Comparison of ENCODE assay signal across 8 mouse cellular contexts in genomic region chr14:62838336-62838735, GRCm38 (mm10). TPM values are rescaled to one million over a fixed set of nuclear protein-coding genes. Genes with fewer than 3 reads are reported as not detected.
DNase-seq lines count a peak whose midpoint lies in the region; ATAC-seq and TF ChIP-seq lines count a peak whose summit lies in the region.

No protein-coding gene starts in this region.

- peak overlapping the region; percentile 89 for H3K9ac ChIP-seq in ES-E14 (ENCODE audit: insufficient read depth, low read depth, low read length, poor library complexity, severe bottlenecking)
- peak overlapping the region; percentile 82 for H3K9ac ChIP-seq in hindbrain, embryonic 12.5 days
- H3K9ac ChIP-seq in lung, embryonic 16.5 days (ENCODE audit: low read length), result peak overlapping the region; percentile 82

- 12% methylated on average over 9 of the region's 9 CpGs for WGBS in hindbrain, embryonic 12.5 days
- WGBS in lung, embryonic 16.5 days, result 5% methylated on average over 9 of the region's 9 CpGs

- DNase-seq in ES-E14 (ENCODE audit: low read depth, low spot score), result no peak
- no peak for DNase-seq in gastrocnemius, postnatal 25 days
- no peak for DNase-seq in cerebellum, adult 11-12 months
- no peak for DNase-seq in cerebellum, postnatal 25 days
- DNase-seq in cerebellum, adult 18-20 months, result no peak

- H3K9me3 ChIP-seq in ES-E14 (ENCODE audit: control insufficient read depth, insufficient read depth, low read depth, low read length), result no peaks in the 10 kb centered on the region
- H3K9me3 ChIP-seq in hindbrain, embryonic 12.5 days (replicated peaks), result no peaks in the 10 kb centered on the region
- no peaks in the 10 kb centered on the region for H3K9me3 ChIP-seq in lung, embryonic 16.5 days (ENCODE audit: control insufficient read depth, low read length)

- no peaks in the 10 kb centered on the region for H3K4me1 ChIP-seq in ES-E14 (ENCODE audit: control insufficient read depth in 2 of 2, insufficient read depth in 2 of 2, low read length in 2 of 2, poor library complexity in 1 of 2)
- H3K4me1 ChIP-seq in cortical plate, adult 2 months (ENCODE audit: control insufficient read depth, insufficient read depth, low read length), result 0 out of 2 replicates have a peak, but pooled peaks cover 2% of the 10 kb centered on the region
- H3K4me1 ChIP-seq in hindbrain, embryonic 12.5 days, result peaks cover 25% of the 10 kb centered on the region
- H3K4me1 ChIP-seq in lung, embryonic 16.5 days (replicated peaks; ENCODE audit: control insufficient read depth, insufficient read depth, low read length), result peaks cover 4% of the 10 kb centered on the region; the same call in 1 of the 2 replicates

- TF ChIP-seq POLR2A in cortical plate, adult 2 months (IDR thresholded peaks at IDR 0.05; ENCODE audit: extremely low read depth, insufficient read depth, low read length), result no peak

- H3K27ac ChIP-seq in ES-E14 (ENCODE audit: insufficient read depth, low read depth, low read length, poor library complexity, severe bottlenecking), result no peak overlapping the region
- H3K27ac ChIP-seq in cortical plate, adult 2 months (ENCODE audit: insufficient read depth, low read length), result peak overlapping the region; percentile 47; the same call in 1 of the 2 replicates
- peak overlapping the region; percentile 89; the same call in 1 of the 2 replicates for H3K27ac ChIP-seq in hindbrain, embryonic 12.5 days
- H3K27ac ChIP-seq in lung, embryonic 16.5 days (ENCODE audit: low read length), result peak overlapping the region; percentile 71

- H3K27me3 ChIP-seq in hindbrain, embryonic 12.5 days, result no peaks in the 10 kb centered on the region
- no peaks in the 10 kb centered on the region for H3K27me3 ChIP-seq in lung, embryonic 16.5 days (ENCODE audit: control insufficient read depth, insufficient read depth, low read depth, low read length)

- H3K4me3 ChIP-seq in ES-E14 (ENCODE audit: insufficient read depth in 1 of 2, low read depth in 1 of 2, low read length in 2 of 2, poor library complexity in 1 of 2, severe bottlenecking in 1 of 2), result peak overlapping the region; percentile 81 to 83
- H3K4me3 ChIP-seq in cortical plate, adult 2 months (ENCODE audit: insufficient read depth, low read length), result peak overlapping the region; percentile 94
- peak overlapping the region; percentile 86 for H3K4me3 ChIP-seq in hindbrain, embryonic 12.5 days
- peak overlapping the region; percentile 91 for H3K4me3 ChIP-seq in lung, embryonic 16.5 days (ENCODE audit: low read length)

- ATAC-seq in hindbrain, embryonic 12.5 days (ENCODE audit: low FRiP score), result no peak
- no peak for ATAC-seq in lung, embryonic 16.5 days (ENCODE audit: low read depth)

- no peak for TF ChIP-seq CTCF in cortical plate, adult 2 months (IDR thresholded peaks at IDR 0.05; ENCODE audit: extremely low read depth, insufficient read depth, low read length)

- no peaks in the 10 kb centered on the region for H3K36me3 ChIP-seq in ES-E14 (ENCODE audit: control insufficient read depth, insufficient read depth, low read length, poor library complexity, severe bottlenecking)
- no peaks in the 10 kb centered on the region for H3K36me3 ChIP-seq in hindbrain, embryonic 12.5 days
- no peaks in the 10 kb centered on the region for H3K36me3 ChIP-seq in lung, embryonic 16.5 days (ENCODE audit: control insufficient read depth, insufficient read depth, low read length)

- H3K4me2 ChIP-seq in hindbrain, embryonic 12.5 days (replicated peaks), result peak overlapping the region; percentile 70
- H3K4me2 ChIP-seq in lung, embryonic 16.5 days (ENCODE audit: low read depth, low read length), result peak overlapping the region; percentile 77

- in situ Hi-C loops in ES-E14 (cut with MboI; ENCODE audit: low sequenced_read_pairs in 2 of 2, unreplicated experiment in 2 of 2), result no loop called here

TF ChIP-seq in ES-E14, 5 proteins besides CTCF, POLR2A, EP300 and RAD21:
- no peak for TF ChIP-seq MAFK (IDR thresholded peaks at IDR 0.05; ENCODE audit: insufficient read depth, low read depth, low read length)
- no peak for TF ChIP-seq CHD2 (IDR thresholded peaks at IDR 0.05; ENCODE audit: low read depth, low read length)
- TF ChIP-seq ZC3H11A (IDR thresholded peaks at IDR 0.05; ENCODE audit: borderline replicate concordance, low read depth, low read length), result no peak
- no peak for TF ChIP-seq HCFC1 (IDR thresholded peaks at IDR 0.05; ENCODE audit: borderline replicate concordance, insufficient read depth, low read length)
- TF ChIP-seq ZNF384 (IDR thresholded peaks at IDR 0.05; ENCODE audit: low read depth, low read length), result no peak

RNA-seq across cellular contexts. Expression of gene Wdfy2, which starts 0.9 kb away (rescaled TPM):
- 7.0 and 11.9 TPM in 2 replicates for total RNA-seq in ES-E14 (2012; rRNA removed)
- 10.7 and 11.0 TPM in 2 replicates for polyA plus RNA-seq in cortical plate, adult 2 months (2012; rRNA removed)
- 14.2 and 15.0 TPM in 2 replicates for polyA plus RNA-seq in hindbrain, embryonic 12.5 days (2016; fragmentation: Nextera tagmentation; extraction: Ambion mirVana)
- 7.0 and 7.7 TPM in 2 replicates for polyA plus RNA-seq in lung, embryonic 16.5 days (2015; fragmentation: Nextera tagmentation; extraction: Ambion mirVana)
- 1 to 10 TPM; 5.8 to 6.2 TPM for total RNA-seq in gastrocnemius, postnatal 25 days (2021)
